Mouse (Mus musculus) stomach, embryonic 14.5 days (tissue): ENCODE results near the gene Ctrc. TPM values are rescaled to one million over a fixed set of nuclear protein-coding genes. Genes with fewer than 3 reads are reported as not detected.
A peak's percentile ranks its signal among the peaks of the same experiment; 100 is the strongest.

Experiments
- ATAC-seq: fragments of 200-750 bp; cut with Nextera tagmentation; 2 replicates; pipeline ENCODE4 v1.8.0; 2017; ENCODE audit warnings: low read depth, moderate TSS enrichment; ENCODE audit not compliant: insufficient number of reproducible peaks, insufficient read depth, low FRiP score
- H3K27ac ChIP-seq: fragments of 300-500 bp; sonication (generic); 2 replicates; pipeline ENCODE4 v1.5.1; 2014; ENCODE audit warnings: mild to moderate bottlenecking, low read length, moderate library complexity, mixed read lengths
- H3K27me3 ChIP-seq: fragments of 300-500 bp; sonication (generic); 2 replicates; pipeline ENCODE4 v1.6.1; 2014; ENCODE audit warnings: low read length, control low read depth, mixed read lengths; ENCODE audit not compliant: control insufficient read depth, insufficient read depth
- H3K36me3 ChIP-seq: fragments of 300-500 bp; sonication (generic); 2 replicates; pipeline ENCODE4 v1.6.1; 2014; ENCODE audit warnings: mild to moderate bottlenecking, control low read depth, low read length, moderate library complexity, mixed read lengths; ENCODE audit not compliant: control insufficient read depth, insufficient read depth
- H3K4me1 ChIP-seq: fragments of 300-500 bp; sonication (generic); 2 replicates; pipeline ENCODE4 v1.6.1; 2014; ENCODE audit warnings: low read length, control low read depth, mixed read lengths; ENCODE audit not compliant: control insufficient read depth, insufficient read depth
- H3K4me2 ChIP-seq: fragments of 300-500 bp; sonication (generic); replicated peaks from 2 replicates; pipeline ENCODE4 v1.6.1; 2014; ENCODE audit warnings: low read depth, low read length, control low read depth
- H3K4me3 ChIP-seq: fragments of 300-500 bp; sonication (generic); 2 replicates; pipeline ENCODE4 v1.5.1; 2014; ENCODE audit warnings: low read depth, low read length, control low read depth
- H3K9ac ChIP-seq: fragments of 300-500 bp; sonication (generic); replicated peaks from 2 replicates; pipeline ENCODE4 v1.6.1; 2014; ENCODE audit warnings: low read depth, mild to moderate bottlenecking, control low read depth, low read length, moderate library complexity, mixed read lengths
- H3K9me3 ChIP-seq: fragments of 300-500 bp; sonication (generic); 2 replicates; pipeline ENCODE4 v1.6.1; 2016; ENCODE audit warnings: low read depth, low read length, control low read depth; ENCODE audit not compliant: control insufficient read depth
- WGBS: fragments of 180-500 bp; shearing (Covaris S2); extraction: QIAGEN DNeasy Blood & Tissue Kit; methylation state at CpG from one replicate; pipeline ENCODE4 v1.1.7; 2014; 5-methylcytosine and 5-hydroxymethylcytosine counted together
- polyA plus RNA-seq: library from polyadenylated mRNA; unstranded; fragments of >200 nt; fragmentation: Nextera tagmentation; extraction: Ambion mirVana; gene quantifications from 2 replicates; pipeline ENCODE4 v1.2.1, GENCODE M21; 2014

Ctrc gene
- polyA plus RNA-seq, 1 experiment from 2014 or later, result not detected

DNA sequence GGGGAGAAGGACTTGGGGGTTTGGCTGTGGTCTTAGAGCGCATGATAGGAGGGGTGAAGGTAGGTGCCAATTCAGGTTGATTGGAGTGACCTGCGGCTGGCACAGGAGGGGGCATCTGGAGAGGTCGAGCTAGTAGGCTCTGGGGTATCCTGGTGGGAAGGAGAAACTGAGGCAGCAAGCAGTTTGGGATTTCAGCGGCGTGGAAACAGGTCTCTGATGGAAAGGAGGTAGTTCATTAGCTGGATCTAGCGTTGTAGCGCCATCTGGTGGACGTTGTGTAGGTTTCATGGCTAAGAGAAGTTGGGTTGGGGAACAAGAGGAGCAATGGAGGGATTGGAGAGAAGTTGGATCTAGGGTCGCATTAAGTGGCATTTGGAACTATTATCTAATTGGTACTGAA, 7.3 kb upstream of the Ctrc start:
- Histone ChIP-seq H3K4me2 (no peak overlapping the region), H3K9ac (no peak overlapping the region), H3K4me1 (no peaks in the 10 kb centered on the region), H3K36me3 (no peaks in the 10 kb centered on the region), H3K4me3 (no peak overlapping the region), H3K27ac (no peak overlapping the region), H3K9me3 (no peaks in the 10 kb centered on the region; the same call in 1 of the 2 replicates), H3K27me3 (no peaks in the 10 kb centered on the region)
- no peak for ATAC-seq
- 78% methylated on average over 9 of the region's 9 CpGs for WGBS

DNA sequence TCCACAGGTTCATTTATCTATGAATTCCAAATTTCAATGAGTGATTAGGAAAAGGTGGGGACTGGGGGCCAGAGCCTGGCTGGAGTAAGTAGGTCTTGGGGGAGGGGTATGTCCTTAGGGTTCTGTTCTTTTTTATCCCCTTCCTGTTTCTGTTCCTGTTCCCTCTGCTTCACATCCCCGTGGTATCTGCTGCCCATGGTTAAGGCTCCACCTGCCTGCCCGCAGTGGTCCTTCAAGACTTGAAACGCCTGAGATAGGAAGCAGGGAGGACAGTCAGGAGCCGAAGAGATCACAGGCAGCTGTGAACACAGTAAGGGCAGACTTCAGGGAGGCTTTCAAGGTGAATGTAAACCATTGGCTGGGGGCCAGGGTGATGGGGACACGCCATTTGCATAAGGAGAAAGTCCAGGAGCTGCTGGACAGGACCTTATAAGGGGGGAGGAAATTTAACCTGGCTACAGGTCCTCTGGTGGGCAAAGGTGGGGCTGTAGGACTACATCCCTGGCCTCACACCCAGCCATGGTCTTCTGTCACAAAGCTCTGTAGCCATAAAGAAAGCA, 11.5 kb downstream of the Ctrc start:
- Histone ChIP-seq H3K9me3 (no peaks in the 10 kb centered on the region), H3K36me3 (no peaks in the 10 kb centered on the region), H3K4me2 (no peak overlapping the region), H3K27ac (no peak overlapping the region), H3K27me3 (no peaks in the 10 kb centered on the region), H3K9ac (no peak overlapping the region), H3K4me1 (no peaks in the 10 kb centered on the region), H3K4me3 (no peak overlapping the region)
- ATAC-seq, result no peak
- WGBS, result 61% methylated on average over 5 of the region's 5 CpGs

DNA sequence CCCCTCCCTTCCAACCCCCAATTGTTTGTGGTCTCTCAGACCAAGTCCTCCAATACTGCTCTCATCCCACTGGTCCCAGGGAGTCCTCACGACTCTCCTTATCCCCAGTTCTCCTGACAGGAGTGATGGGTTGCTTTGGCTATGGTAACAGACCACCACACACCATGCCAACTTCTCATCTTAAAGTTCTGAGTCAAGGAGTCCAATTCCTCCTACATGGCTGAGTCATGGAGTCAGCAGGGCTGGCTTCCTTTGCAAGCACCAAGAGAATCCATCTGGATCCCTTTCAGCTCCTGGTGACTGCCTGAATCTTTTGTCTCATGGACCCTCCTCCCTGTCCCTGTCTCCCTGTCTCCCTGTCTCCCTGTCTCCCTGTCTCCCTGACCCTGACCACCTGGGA, 12.2 kb downstream of the Ctrc start:
- Histone ChIP-seq H3K4me2 (no peak overlapping the region), H3K36me3 (no peaks in the 10 kb centered on the region), H3K27me3 (no peaks in the 10 kb centered on the region), H3K9ac (no peak overlapping the region), H3K9me3 (no peaks in the 10 kb centered on the region), H3K4me3 (no peak overlapping the region), H3K4me1 (no peaks in the 10 kb centered on the region), H3K27ac (no peak overlapping the region)
- ATAC-seq, result no peak
- 52% methylated on average over 1 of the region's 1 CpGs for WGBS

DNA sequence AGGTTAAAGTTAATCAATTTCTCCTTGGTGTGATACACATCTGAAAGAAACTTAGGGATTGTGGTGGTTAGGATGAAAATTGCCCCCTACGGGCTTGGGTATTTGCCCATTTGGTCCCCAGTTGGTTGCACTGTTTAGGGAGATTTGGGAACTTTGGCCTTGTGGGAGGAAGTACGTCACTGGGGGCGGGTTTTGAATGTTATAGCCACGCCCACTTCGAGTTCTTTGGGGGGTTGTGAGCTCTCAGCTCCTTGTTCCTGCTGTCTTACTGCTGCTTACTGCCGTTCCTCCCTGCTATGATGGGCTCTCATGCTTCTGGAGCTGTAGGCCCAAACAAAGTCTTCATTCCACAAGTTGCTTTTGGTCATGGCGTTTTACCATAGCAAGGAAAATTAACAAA, 14.8 kb downstream of the Ctrc start:
- Histone ChIP-seq H3K4me2 (no peak overlapping the region), H3K4me1 (no peaks in the 10 kb centered on the region), H3K4me3 (no peak overlapping the region), H3K27me3 (no peaks in the 10 kb centered on the region), H3K9me3 (no peaks in the 10 kb centered on the region), H3K9ac (no peak overlapping the region), H3K36me3 (no peaks in the 10 kb centered on the region), H3K27ac (no peak overlapping the region)
- no peak for ATAC-seq
- WGBS, result 77% methylated on average over 7 of the region's 7 CpGs

DNA sequence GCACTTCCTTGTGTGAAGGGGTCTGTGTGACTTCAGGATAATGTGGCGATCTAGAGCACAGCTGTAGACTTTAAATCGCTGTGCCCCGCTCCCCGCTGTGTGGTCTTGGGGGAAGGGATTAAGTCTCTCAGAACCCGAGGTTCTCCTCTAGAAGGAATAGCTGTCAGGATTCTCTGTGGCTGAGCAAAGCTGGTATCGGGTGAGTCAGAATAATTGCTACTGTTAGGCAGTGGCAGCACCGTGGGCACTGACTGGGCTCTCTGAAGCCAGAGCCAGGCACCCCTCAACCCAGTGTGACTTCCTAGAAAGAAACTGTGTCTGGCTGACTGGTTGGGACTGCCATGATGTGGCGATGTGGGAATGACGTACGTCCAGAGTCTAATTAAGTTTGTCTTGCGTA, 15.8 kb downstream of the Ctrc start:
- no peaks in the 10 kb centered on the region for H3K36me3 ChIP-seq
- no peak overlapping the region for H3K4me2 ChIP-seq
- no peak overlapping the region for H3K4me3 ChIP-seq
- no peak overlapping the region for H3K27ac ChIP-seq
- WGBS, result 53% methylated on average over 11 of the region's 11 CpGs
- no peak for ATAC-seq
- no peak overlapping the region for H3K9ac ChIP-seq
- no peaks in the 10 kb centered on the region for H3K9me3 ChIP-seq
- H3K4me1 ChIP-seq, result no peaks in the 10 kb centered on the region
- no peaks in the 10 kb centered on the region for H3K27me3 ChIP-seq

DNA sequence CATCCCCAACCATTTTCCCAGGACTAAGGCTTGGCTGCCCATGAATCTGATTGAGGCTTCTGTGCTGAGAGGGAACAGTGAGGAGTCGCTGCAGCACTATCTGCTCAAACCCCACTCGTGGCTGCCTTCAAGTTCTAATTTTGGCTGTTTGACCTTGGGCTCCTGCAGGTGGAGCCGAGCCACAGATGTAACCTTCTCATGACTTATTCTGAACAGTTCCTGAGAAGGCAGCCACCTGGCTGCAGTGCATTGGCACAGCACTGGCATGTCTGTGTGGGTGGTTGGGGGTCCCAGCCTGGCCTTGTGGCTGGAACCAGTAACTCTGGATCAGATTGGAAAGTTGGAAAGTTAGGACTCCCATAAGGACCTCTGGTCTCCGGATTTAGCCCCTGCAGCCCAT, 18.0 kb downstream of the Ctrc start:
- Histone ChIP-seq H3K9me3 (no peaks in the 10 kb centered on the region), H3K4me2 (no peak overlapping the region), H3K9ac (no peak overlapping the region), H3K36me3 (no peaks in the 10 kb centered on the region), H3K4me3 (no peak overlapping the region), H3K27ac (no peak overlapping the region), H3K27me3 (no peaks in the 10 kb centered on the region), H3K4me1 (no peaks in the 10 kb centered on the region)
- 55% methylated on average over 4 of the region's 4 CpGs for WGBS
- ATAC-seq, result no peak

DNA sequence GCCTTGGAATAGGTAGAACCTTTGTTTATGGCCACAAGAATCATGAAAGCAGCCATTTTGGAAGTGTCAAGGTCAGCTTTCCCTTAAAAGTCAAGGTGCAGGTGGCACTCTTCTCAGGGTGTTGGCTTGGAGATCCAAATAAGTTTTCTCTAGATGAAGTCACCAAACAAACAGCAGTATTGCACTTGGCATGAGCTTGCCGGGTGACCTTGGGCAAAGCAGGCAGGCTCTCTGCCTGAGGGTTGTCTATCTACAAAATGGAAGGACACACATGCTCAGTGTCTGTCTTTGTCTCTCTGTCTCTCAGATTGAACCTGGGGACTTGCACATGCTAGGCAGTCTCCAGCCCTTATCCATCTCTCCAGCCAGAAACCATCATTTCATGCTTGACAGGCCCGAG, 18.8 kb downstream of the Ctrc start:
- H3K9ac ChIP-seq, result no peak overlapping the region
- ATAC-seq, result no peak
- H3K36me3 ChIP-seq, result no peaks in the 10 kb centered on the region
- no peak overlapping the region for H3K27ac ChIP-seq
- no peaks in the 10 kb centered on the region for H3K4me1 ChIP-seq
- no peaks in the 10 kb centered on the region for H3K9me3 ChIP-seq
- 86% methylated on average over 2 of the region's 2 CpGs for WGBS
- no peaks in the 10 kb centered on the region for H3K27me3 ChIP-seq
- H3K4me3 ChIP-seq, result no peak overlapping the region
- H3K4me2 ChIP-seq, result no peak overlapping the region

DNA sequence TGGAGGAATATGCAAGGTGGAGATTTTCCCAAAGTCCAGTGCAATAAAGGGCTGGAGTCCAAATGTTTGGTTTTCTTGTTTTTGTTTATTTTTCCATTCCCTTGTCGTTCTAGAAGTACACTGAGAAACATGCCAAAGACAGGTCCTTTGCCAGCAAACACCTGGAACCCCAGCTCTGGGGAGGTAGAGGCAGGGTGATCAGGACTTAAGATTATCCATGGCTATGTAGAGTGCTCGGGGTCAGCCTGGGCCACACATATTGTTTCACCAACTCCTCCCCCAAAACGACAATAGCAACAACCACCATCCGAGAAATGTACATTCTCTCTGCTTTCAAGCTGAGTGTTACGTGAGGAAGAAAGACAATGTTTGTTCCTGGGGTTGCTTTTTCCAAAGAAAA, 20.1 kb downstream of the Ctrc start, which contains the start of gene Cela2a:
Cela2a (minus strand) TSS at position 101 of the 400 bp plus-strand sequence.
- no peak within 1 kb of the TSS for H3K9ac ChIP-seq
- 53% methylated on average over 5 of the region's 5 CpGs for WGBS
- no peak for ATAC-seq
- H3K27me3 ChIP-seq, result no peaks in the 10 kb centered on the region
- no peaks in the 10 kb centered on the region for H3K36me3 ChIP-seq
- no peak within 1 kb of the TSS for H3K4me3 ChIP-seq
- H3K4me1 ChIP-seq, result no peaks in the 10 kb centered on the region
- no peaks in the 10 kb centered on the region for H3K9me3 ChIP-seq
- H3K27ac ChIP-seq, result no peak within 1 kb of the TSS
- no peak within 1 kb of the TSS for H3K4me2 ChIP-seq

DNA sequence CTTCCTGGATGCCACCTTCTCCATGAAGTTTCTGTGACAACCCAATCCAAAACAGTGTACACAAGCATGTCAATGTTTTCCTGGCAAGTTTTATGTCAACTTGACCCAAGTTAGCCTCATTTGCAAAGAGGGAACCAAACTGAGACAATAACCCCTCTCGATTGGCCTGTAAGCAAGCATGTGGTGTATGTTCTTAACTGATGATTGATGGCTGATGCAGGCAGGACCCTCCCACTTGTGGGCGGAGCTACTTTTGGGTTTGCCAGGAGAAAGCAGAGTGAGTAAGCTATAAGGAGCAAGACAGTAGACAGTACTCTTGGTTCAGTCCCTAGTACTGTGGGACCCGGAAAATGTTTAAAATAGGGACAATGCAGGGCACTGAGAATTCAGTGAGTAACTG, 23.2 kb downstream of the Ctrc start:
- ATAC-seq, result 0 out of 2 replicates have a peak, but pooled peaks have one; percentile 28
- H3K9ac ChIP-seq, result no peak overlapping the region
- no peak overlapping the region for H3K4me3 ChIP-seq
- WGBS, result 53% methylated on average over 3 of the region's 3 CpGs
- no peaks in the 10 kb centered on the region for H3K36me3 ChIP-seq
- H3K9me3 ChIP-seq, result no peaks in the 10 kb centered on the region
- no peak overlapping the region for H3K4me2 ChIP-seq
- H3K4me1 ChIP-seq, result no peaks in the 10 kb centered on the region
- no peak overlapping the region for H3K27ac ChIP-seq
- H3K27me3 ChIP-seq, result no peaks in the 10 kb centered on the region
